Mouse (Mus musculus) large intestine, adult 2 months (tissue): ENCODE data around the gene Ifitm10. TPM values are rescaled to one million over a fixed set of nuclear protein-coding genes. Genes with fewer than 3 reads are reported as not detected.
"Not testable (repeated sequence)": the region's sequence is repeated elsewhere in the genome, so short reads cannot be mapped to it uniquely, and the experiment has no call there.

Source experiments
- DNase-seq: peaks from one replicate; pipeline ENCODE4 v3.0.0-alpha.2; 2012; ENCODE audit warnings: low read depth, low spot score
- WGBS: fragments of 180-500 bp; shearing (Covaris S2); methylation state at CpG from one replicate; pipeline ENCODE4 v1.1.7; 2018; 5-methylcytosine and 5-hydroxymethylcytosine counted together
- polyA plus RNA-seq: library from polyadenylated mRNA; depleted of rRNA; stranded (reverse); fragments of >200 nt; gene quantifications from 2 replicates; pipeline ENCODE4 v1.2.3, GENCODE M21; 2012; rRNA removed

Gene Ifitm10
- polyA plus RNA-seq, 1 experiment: 1.3 TPM

GRCm38 (mm10) chr7:142285130-142285835 is 88.3 kb downstream of the Ifitm10 start:
- DNase-seq: peak; percentile 10
- WGBS: 15% methylated on average over 23 of the region's 23 CpGs

GRCm38 (mm10) chr7:142284615-142285080 is 88.9 kb downstream of the Ifitm10 start:
- under 1% methylated on average over 19 of the region's 19 CpGs for WGBS
- peak; percentile 93 for DNase-seq

GRCm38 (mm10) chr7:142284023-142284591 is 89.4 kb downstream of the Ifitm10 start:
- peak; percentile 28 for DNase-seq
- under 1% methylated on average over 38 of the region's 38 CpGs for WGBS

GRCm38 (mm10) chr7:142282847-142283246 is 90.7 kb downstream of the Ifitm10 start:
- DNase-seq: not testable (repeated sequence)
- 42% methylated on average over 2 of the region's 2 CpGs for WGBS

GRCm38 (mm10) chr7:142279291-142279690 is 94.3 kb downstream of the Ifitm10 start:
- 93% methylated on average over 1 of the region's 1 CpGs for WGBS
- DNase-seq: not testable (repeated sequence)

- peak; percentile 42 for DNase-seq
- 1% methylated on average over 3 of the region's 3 CpGs for WGBS
Measured at GRCm38 (mm10) chr7:142278183-142278582, 95.4 kb downstream of the Ifitm10 start.

Other genes with a start within 250 kb of the Ifitm10 start
- not detected in 2 replicates for gene Gm39115, start 237.7 kb downstream of the Ifitm10 start, polyA plus RNA-seq
- gene Gm45337, start 229.1 kb downstream of the Ifitm10 start, polyA plus RNA-seq: not detected in 2 replicates
- gene Gm29735, start 216.6 kb downstream of the Ifitm10 start, polyA plus RNA-seq: not detected in 2 replicates
- gene Gm4553, start 208.0 kb downstream of the Ifitm10 start, polyA plus RNA-seq: not detected in 2 replicates
- not detected in 2 replicates for gene Krtap5-2, start 197.7 kb downstream of the Ifitm10 start, polyA plus RNA-seq
- gene Gm10153, start 183.4 kb downstream of the Ifitm10 start, polyA plus RNA-seq: not detected in 2 replicates
- gene Krtap5-3, start 172.4 kb downstream of the Ifitm10 start, polyA plus RNA-seq: 0.42 TPM in 1 of 2 replicates, not detected in the other
- gene Gm7579, start 161.9 kb downstream of the Ifitm10 start, polyA plus RNA-seq: not detected in 2 replicates
- gene Krtap5-5, start 143.8 kb downstream of the Ifitm10 start, polyA plus RNA-seq: not detected in 2 replicates
- not detected in 2 replicates for gene Gm40460, start 132.7 kb downstream of the Ifitm10 start, polyA plus RNA-seq
- gene Gm2431, start 115.4 kb downstream of the Ifitm10 start, polyA plus RNA-seq: not detected in 2 replicates
- not detected in 2 replicates for gene Gm4559, start 99.4 kb downstream of the Ifitm10 start, polyA plus RNA-seq
- not detected in 2 replicates for gene Krtap5-1, start 76.6 kb downstream of the Ifitm10 start, polyA plus RNA-seq
- gene Krtap5-4, start 70.2 kb downstream of the Ifitm10 start, polyA plus RNA-seq: not detected in 2 replicates
- not detected in 2 replicates for gene Gm49369, start 8.9 kb upstream of the Ifitm10 start, polyA plus RNA-seq
- 308 and 344 TPM in 2 replicates for gene Ctsd, start 14.3 kb upstream of the Ifitm10 start, polyA plus RNA-seq
- 0.46 and 0.91 TPM in 2 replicates for gene Syt8, start 61.1 kb upstream of the Ifitm10 start, polyA plus RNA-seq
- gene Tnni2, start 68.1 kb upstream of the Ifitm10 start, polyA plus RNA-seq: 0.19 and 1.9 TPM in 2 replicates
- 68.4 and 82.6 TPM in 2 replicates for gene Lsp1, start 87.1 kb upstream of the Ifitm10 start, polyA plus RNA-seq
- 1.1 TPM in 2 replicates for gene Tnnt3, start 125.1 kb upstream of the Ifitm10 start, polyA plus RNA-seq
- 11.2 and 16.3 TPM in 2 replicates for gene Mrpl23, start 158.9 kb upstream of the Ifitm10 start, polyA plus RNA-seq